13 mouse cellular contexts compared by ENCODE assay signal in the genomic region with DNA sequence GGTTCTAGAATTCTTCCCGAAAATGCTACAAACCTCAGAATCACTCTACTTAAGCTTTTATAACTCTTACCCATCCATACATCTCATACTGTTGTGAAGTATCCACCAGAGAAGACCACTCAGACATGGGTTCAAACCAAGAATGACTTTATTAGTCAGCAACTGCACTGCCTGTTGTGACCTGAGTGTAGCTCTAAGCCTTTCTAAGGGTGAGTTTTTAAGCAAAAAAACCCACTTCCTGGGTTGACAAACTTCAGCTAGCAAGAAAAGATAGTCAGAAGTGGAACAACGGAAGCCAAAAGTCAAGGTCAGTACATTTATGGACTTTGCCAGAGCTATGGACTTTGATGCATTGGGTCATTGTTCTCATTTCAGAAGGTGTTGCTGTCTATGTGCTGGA.
"Had no signal": no experiment of that assay in that cellular context is flagged by ENCODE, and none has a peak within 500 bp of the region (broad histone marks: within the 10 kb centered on the region; RNA-seq: fewer than 3 reads in every experiment).

No protein-coding gene starts in this region.

- ATAC-seq: midbrain, embryonic 16.5 days had no signal

- DNase-seq: lung, adult 18-20 months; lung, embryonic 14.5 days; lung, postnatal 10 days; lung, postnatal 4 days; midbrain, embryonic 14.5 days; retina, postnatal 1 day; right cerebral cortex, adult 18-20 months; right cerebral cortex, postnatal 25 days; right cerebral cortex, postnatal 4 days; spleen, adult 18-20 months; thymus, adult 18-20 months; thymus, postnatal 25 days had no signal
